Mouse (Mus musculus): ENCODE measurements at regions not wholly inside any gene's neighbourhood (a gene's known extent, or its start where the extent isn't known, plus 50 kb on each side); places are given as distances from the start of the nearest gene placed in this dataset.

DNA sequence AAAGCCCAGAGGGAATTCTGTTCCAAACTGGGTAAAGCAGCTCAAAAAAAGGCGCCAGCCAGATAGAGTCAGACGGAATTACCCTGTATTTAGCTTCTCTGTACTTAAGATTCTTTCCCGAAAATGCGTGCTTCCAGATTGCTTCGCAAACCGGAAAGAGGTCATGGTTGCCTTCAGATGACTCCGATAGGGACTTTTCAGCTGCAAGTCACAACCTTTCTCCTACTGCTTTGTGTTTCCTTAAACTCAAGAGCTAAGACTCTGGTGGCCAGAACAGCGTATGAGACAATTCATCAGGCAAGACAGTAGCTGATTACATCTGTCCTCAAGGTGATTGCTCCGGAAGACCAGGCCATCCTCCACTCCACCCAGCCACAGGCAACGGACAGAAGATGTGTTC is 53.8 kb upstream of the Hif1a start:
- 81% methylated on average over 10 of the region's 10 CpGs for WGBS
- Histone ChIP-seq H3K4me2 (replicated peaks) (no peak overlapping the region), H3K27me3 (replicated peaks) (no peaks in the 10 kb centered on the region), H3K4me3 (replicated peaks) (no peak overlapping the region), H3K36me3 (no peaks in the 10 kb centered on the region), H3K9me3 (no peaks in the 10 kb centered on the region), H3K9ac (no peak overlapping the region), H3K4me1 (replicated peaks) (no peaks in the 10 kb centered on the region), H3K27ac (no peak overlapping the region)
- ATAC-seq = no peak

DNA sequence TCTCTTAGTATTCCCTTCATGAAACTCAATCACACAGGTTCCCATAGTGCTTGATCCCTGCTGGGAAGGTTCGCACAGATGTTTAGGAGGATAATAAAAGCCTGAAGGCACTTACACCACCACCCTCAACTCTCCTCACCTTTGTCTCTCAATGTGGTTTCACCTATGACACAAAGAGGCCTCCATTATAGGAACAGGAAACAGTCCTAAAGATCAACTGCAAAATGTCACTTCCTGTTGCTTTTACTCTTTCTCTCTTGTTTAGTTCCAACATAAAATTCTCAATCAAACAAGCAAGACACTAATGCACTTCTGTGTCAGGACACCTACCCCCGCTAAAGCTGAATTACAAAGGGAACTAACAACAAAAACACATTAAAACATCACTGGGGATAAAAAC is 50.3 kb upstream of the Hif1a start:
- H3K36me3 ChIP-seq = no peaks in the 10 kb centered on the region
- no peak overlapping the region for H3K27ac ChIP-seq
- ATAC-seq = no peak
- no peak overlapping the region for H3K9ac ChIP-seq
- 86% methylated on average over 2 of the region's 2 CpGs for WGBS
- H3K27me3 ChIP-seq (replicated peaks) = no peaks in the 10 kb centered on the region
- H3K9me3 ChIP-seq = no peaks in the 10 kb centered on the region
- H3K4me3 ChIP-seq (replicated peaks) = no peak overlapping the region
- no peak overlapping the region for H3K4me2 ChIP-seq (replicated peaks)
- H3K4me1 ChIP-seq (replicated peaks) = no peaks in the 10 kb centered on the region

Data from intestine, embryonic 15.5 days (tissue).